Mouse (Mus musculus) liver, embryonic 13.5 days (tissue): Measurements from ENCODE around the gene Epb41l1. TPM values are rescaled to one million over a fixed set of nuclear protein-coding genes. Genes with fewer than 3 reads are reported as not detected.

Source experiments
- ATAC-seq: fragments of 200-750 bp; cut with Nextera tagmentation; 2 replicates; pipeline ENCODE4 v1.8.0; 2017; ENCODE audit warnings: low read depth, mild to moderate bottlenecking, moderate number of reproducible peaks, moderate library complexity
- DNase-seq: peaks from one replicate; pipeline ENCODE4 v3.0.0; 2022
- H3K27ac ChIP-seq: fragments of 300-500 bp; sonication (generic); 2 replicates; pipeline ENCODE4 v1.5.1; 2015; ENCODE audit warnings: moderate library complexity, mild to moderate bottlenecking, inconsistent platforms
- H3K27me3 ChIP-seq: fragments of 300-500 bp; sonication (generic); 2 replicates; pipeline ENCODE4 v1.6.1; 2015; ENCODE audit warnings: mild to moderate bottlenecking, inconsistent platforms
- H3K36me3 ChIP-seq: fragments of 300-500 bp; sonication (generic); 2 replicates; pipeline ENCODE4 v1.6.1; 2015; ENCODE audit warnings: mild to moderate bottlenecking, inconsistent platforms
- H3K4me1 ChIP-seq: fragments of 300-500 bp; sonication (generic); replicated peaks from 2 replicates; pipeline ENCODE4 v1.6.1; 2015; ENCODE audit warnings: inconsistent platforms
- H3K4me2 ChIP-seq: fragments of 300-500 bp; sonication (generic); 2 replicates; pipeline ENCODE4 v1.6.1; 2015; ENCODE audit warnings: inconsistent platforms, mild to moderate bottlenecking, moderate library complexity
- H3K4me3 ChIP-seq: fragments of 300-500 bp; sonication (generic); replicated peaks from 2 replicates; pipeline ENCODE4 v1.5.1; 2015; ENCODE audit warnings: mild to moderate bottlenecking, inconsistent platforms
- H3K9ac ChIP-seq: fragments of 300-500 bp; sonication (generic); 2 replicates; pipeline ENCODE4 v1.6.1; 2015; ENCODE audit warnings: mild to moderate bottlenecking, inconsistent platforms
- H3K9me3 ChIP-seq: fragments of 300-500 bp; sonication (generic); replicated peaks from 2 replicates; pipeline ENCODE4 v1.6.1; 2016; ENCODE audit warnings: inconsistent platforms
- WGBS: fragments of 180-500 bp; shearing (Covaris S2); methylation state at CpG from one replicate; pipeline ENCODE4 v1.1.7; 2015; ENCODE audit not compliant: insufficient replicate concordance; 5-methylcytosine and 5-hydroxymethylcytosine counted together
- polyA plus RNA-seq: library from polyadenylated mRNA; unstranded; fragments of >200 nt; fragmentation: Nextera tagmentation; extraction: Ambion mirVana; gene quantifications from 2 replicates; pipeline ENCODE4 v1.2.1, GENCODE M21; 2015

Gene Epb41l1
- polyA plus RNA-seq, 1 experiment from 2014 or later, result 0.46 TPM

GRCm38 (mm10) chr2:156425618-156426017 lies 4.9 kb downstream of the Epb41l1 start:
- H3K27me3 ChIP-seq, result peaks cover 68% of the 10 kb centered on the region
- H3K4me3 ChIP-seq, result no peak overlapping the region
- H3K36me3 ChIP-seq, result no peaks in the 10 kb centered on the region
- WGBS, result 31% methylated on average over 2 of the region's 2 CpGs
- H3K4me1 ChIP-seq, result peaks cover 12% of the 10 kb centered on the region
- H3K27ac ChIP-seq, result no peak overlapping the region
- no peak for DNase-seq
- no peak for ATAC-seq
- H3K9me3 ChIP-seq, result no peaks in the 10 kb centered on the region
- no peak overlapping the region for H3K4me2 ChIP-seq
- H3K9ac ChIP-seq, result no peak overlapping the region

- ATAC-seq, result no peak
Observed at GRCm38 (mm10) chr2:156426151-156426550, 5.4 kb downstream of the Epb41l1 start.

GRCm38 (mm10) chr2:156429836-156430235 lies 9.1 kb downstream of the Epb41l1 start:
- H3K4me1 ChIP-seq, result no peaks in the 10 kb centered on the region; the same call in 1 of the 2 replicates
- no peak overlapping the region for H3K27ac ChIP-seq
- ATAC-seq (no peak), DNase-seq (no peak)
- peaks cover 26% of the 10 kb centered on the region for H3K27me3 ChIP-seq
- no peak overlapping the region for H3K4me2 ChIP-seq
- no peaks in the 10 kb centered on the region for H3K9me3 ChIP-seq
- 71% methylated on average over 10 of the region's 10 CpGs for WGBS
- no peak overlapping the region for H3K9ac ChIP-seq
- H3K4me3 ChIP-seq, result no peak overlapping the region
- H3K36me3 ChIP-seq, result no peaks in the 10 kb centered on the region

More at GRCm38 (mm10) chr2:156426151-156426550, 5.4 kb downstream of the Epb41l1 start:
- Histone ChIP-seq H3K4me1 (peaks cover 7% of the 10 kb centered on the region), H3K9me3 (no peaks in the 10 kb centered on the region), H3K27ac (no peak overlapping the region), H3K9ac (no peak overlapping the region), H3K27me3 (peaks cover 63% of the 10 kb centered on the region), H3K4me3 (no peak overlapping the region), H3K36me3 (no peaks in the 10 kb centered on the region), H3K4me2 (no peak overlapping the region)
- WGBS, result 42% methylated on average over 4 of the region's 4 CpGs
- no peak for DNase-seq

- DNase-seq (no peak), ATAC-seq (no peak)
- WGBS, result 41% methylated on average over 4 of the region's 4 CpGs
- Histone ChIP-seq H3K4me2 (no peak overlapping the region), H3K27ac (no peak overlapping the region), H3K9ac (no peak overlapping the region), H3K9me3 (no peaks in the 10 kb centered on the region), H3K4me1 (no peaks in the 10 kb centered on the region; the same call in 1 of the 2 replicates), H3K4me3 (no peak overlapping the region), H3K36me3 (no peaks in the 10 kb centered on the region), H3K27me3 (peaks cover 21% of the 10 kb centered on the region)
Observed at GRCm38 (mm10) chr2:156430326-156430725, 9.6 kb downstream of the Epb41l1 start.

- Histone ChIP-seq H3K4me2 (no peak overlapping the region), H3K4me3 (no peak overlapping the region), H3K27ac (no peak overlapping the region), H3K4me1 (no peaks in the 10 kb centered on the region; the same call in 1 of the 2 replicates), H3K27me3 (peaks cover 12% of the 10 kb centered on the region), H3K9ac (no peak overlapping the region), H3K36me3 (no peaks in the 10 kb centered on the region), H3K9me3 (no peaks in the 10 kb centered on the region)
- DNase-seq (no peak), ATAC-seq (no peak)
- 61% methylated on average over 6 of the region's 6 CpGs for WGBS
Observed at GRCm38 (mm10) chr2:156431409-156431808, 10.7 kb downstream of the Epb41l1 start.

GRCm38 (mm10) chr2:156432086-156432485 lies 11.4 kb downstream of the Epb41l1 start:
- no peak overlapping the region for H3K4me2 ChIP-seq
- H3K4me1 ChIP-seq, result no peaks in the 10 kb centered on the region; the same call in 1 of the 2 replicates
- ATAC-seq (no peak), DNase-seq (no peak)
- H3K9ac ChIP-seq, result no peak overlapping the region
- no peak overlapping the region for H3K4me3 ChIP-seq
- no peak overlapping the region for H3K27ac ChIP-seq
- no peaks in the 10 kb centered on the region for H3K36me3 ChIP-seq
- no peaks in the 10 kb centered on the region for H3K9me3 ChIP-seq
- peaks cover 9% of the 10 kb centered on the region for H3K27me3 ChIP-seq
- 74% methylated on average over 3 of the region's 3 CpGs for whole genome bisulfite sequencing

- no peaks in the 10 kb centered on the region for H3K9me3 ChIP-seq
- no peaks in the 10 kb centered on the region for H3K36me3 ChIP-seq
- peak overlapping the region; percentile 28 for H3K4me2 ChIP-seq
- H3K9ac ChIP-seq, result peak overlapping the region; percentile 31; the same call in 1 of the 2 replicates
- 0 out of 2 replicates have a peak, but pooled peaks cover 5% of the 10 kb centered on the region for H3K27me3 ChIP-seq
- peak overlapping the region; percentile 35 for H3K27ac ChIP-seq
- ATAC-seq (peak; percentile 60; the same call in 1 of the 2 replicates), DNase-seq (no peak)
- H3K4me3 ChIP-seq, result no peak overlapping the region
- 45% methylated on average over 9 of the region's 9 CpGs for WGBS
- no peaks in the 10 kb centered on the region; the same call in 1 of the 2 replicates for H3K4me1 ChIP-seq
Observed at GRCm38 (mm10) chr2:156432874-156433868, 12.5 kb downstream of the Epb41l1 start.

GRCm38 (mm10) chr2:156437637-156438036 lies 16.9 kb downstream of the Epb41l1 start:
- Histone ChIP-seq H3K9ac (no peak overlapping the region), H3K4me3 (no peak overlapping the region), H3K4me1 (peaks cover 22% of the 10 kb centered on the region), H3K36me3 (no peaks in the 10 kb centered on the region), H3K27ac (no peak overlapping the region), H3K4me2 (no peak overlapping the region), H3K9me3 (no peaks in the 10 kb centered on the region), H3K27me3 (no peaks in the 10 kb centered on the region)
- no peak for DNase-seq
- 70% methylated on average over 11 of the region's 11 CpGs for WGBS
- no peak for ATAC-seq

GRCm38 (mm10) chr2:156439666-156440462 lies 19.2 kb downstream of the Epb41l1 start:
- H3K4me2 ChIP-seq, result peak overlapping the region; percentile 16
- peak; percentile 75 for ATAC-seq
- no peaks in the 10 kb centered on the region for H3K9me3 ChIP-seq
- WGBS, result 35% methylated on average over 11 of the region's 11 CpGs
- H3K4me1 ChIP-seq, result peaks cover 27% of the 10 kb centered on the region
- no peaks in the 10 kb centered on the region for H3K27me3 ChIP-seq
- H3K36me3 ChIP-seq, result peaks cover under 1% of the 10 kb centered on the region; the same call in 1 of the 2 replicates
- no peak for DNase-seq
- peak overlapping the region; percentile 70 for H3K27ac ChIP-seq
- no peak overlapping the region for H3K9ac ChIP-seq
- no peak overlapping the region for H3K4me3 ChIP-seq

- no peak for DNase-seq
- Histone ChIP-seq H3K27me3 (no peaks in the 10 kb centered on the region), H3K4me2 (no peak overlapping the region), H3K9me3 (no peaks in the 10 kb centered on the region), H3K4me1 (peaks cover 27% of the 10 kb centered on the region), H3K36me3 (peaks cover 4% of the 10 kb centered on the region; the same call in 1 of the 2 replicates), H3K4me3 (no peak overlapping the region), H3K27ac (no peak overlapping the region), H3K9ac (no peak overlapping the region)
- no peak for ATAC-seq
- WGBS, result 3% methylated on average over 6 of the region's 6 CpGs
Observed at GRCm38 (mm10) chr2:156441909-156442308, 21.2 kb downstream of the Epb41l1 start.

- Histone ChIP-seq H3K4me3 (no peak overlapping the region), H3K27me3 (0 out of 2 replicates have a peak, but pooled peaks cover 5% of the 10 kb centered on the region), H3K9me3 (no peaks in the 10 kb centered on the region), H3K27ac (no peak overlapping the region), H3K9ac (no peak overlapping the region), H3K4me2 (no peak overlapping the region), H3K4me1 (peaks cover 34% of the 10 kb centered on the region), H3K36me3 (peaks cover 4% of the 10 kb centered on the region; the same call in 1 of the 2 replicates)
- ATAC-seq (no peak), DNase-seq (no peak)
- 59% methylated on average over 1 of the region's 1 CpGs for WGBS
Observed at GRCm38 (mm10) chr2:156443323-156443722, 22.6 kb downstream of the Epb41l1 start.
